Mouse (Mus musculus) layer of hippocampus, adult 9-11 months (tissue): Measurements from ENCODE around the gene Zfp277.
A peak's percentile ranks its signal among the peaks of the same experiment; 100 is the strongest.

ENCODE experiments used
- DNase-seq: peaks from one replicate; pipeline ENCODE4 v3.0.0; 2022

Gene Zfp277

DNA sequence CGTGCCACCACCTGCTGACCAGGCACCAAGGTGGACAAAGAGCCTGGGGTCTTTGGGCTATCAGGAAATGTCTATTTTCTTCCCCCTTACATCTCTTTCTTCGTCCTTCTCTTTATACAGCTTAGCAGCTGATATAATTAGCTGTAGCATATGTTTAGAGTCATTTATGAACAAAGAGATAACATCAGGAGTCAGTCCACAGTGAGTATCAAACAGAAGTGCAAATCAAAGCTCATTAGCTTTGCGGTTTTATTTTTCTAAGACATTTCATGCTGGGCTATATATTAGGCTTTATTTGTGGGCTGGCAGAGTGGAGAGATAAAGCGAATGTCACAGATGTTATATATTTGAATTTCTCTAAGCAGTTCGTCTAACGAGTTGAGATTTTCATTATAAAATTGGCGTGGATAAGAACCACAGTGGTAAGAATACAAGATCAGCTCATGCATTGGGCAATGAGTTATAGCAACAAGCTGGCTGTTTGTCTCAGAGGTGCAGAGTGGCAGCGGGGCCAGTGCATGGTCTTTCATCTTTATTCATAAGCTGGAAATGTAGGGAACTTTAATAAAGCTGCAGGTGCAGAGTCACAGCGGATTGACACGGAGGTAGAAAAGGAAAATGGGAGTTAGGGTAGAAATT, 98.5 kb downstream of the Zfp277 start:
- DNase-seq = no peak

DNA sequence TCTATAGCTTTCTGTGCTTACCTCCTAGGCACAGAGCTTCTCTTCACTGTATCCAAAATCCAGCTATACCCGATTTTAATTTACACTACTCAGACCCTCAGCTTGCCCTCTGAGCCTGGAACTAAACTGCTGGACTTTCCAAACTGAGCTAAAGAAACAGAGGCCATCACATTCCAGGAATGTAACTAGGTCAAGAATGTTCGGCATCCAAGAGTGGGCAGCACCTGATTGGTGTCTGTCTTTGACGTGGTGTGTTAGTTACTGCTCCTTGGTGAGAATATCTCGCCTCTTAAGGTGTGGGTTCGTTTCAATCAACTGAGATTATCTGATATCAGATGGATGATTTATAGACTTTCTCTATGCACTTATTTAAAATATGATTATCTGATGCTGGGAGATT, 104.3 kb downstream of the Zfp277 start:
- no peak for DNase-seq

DNA sequence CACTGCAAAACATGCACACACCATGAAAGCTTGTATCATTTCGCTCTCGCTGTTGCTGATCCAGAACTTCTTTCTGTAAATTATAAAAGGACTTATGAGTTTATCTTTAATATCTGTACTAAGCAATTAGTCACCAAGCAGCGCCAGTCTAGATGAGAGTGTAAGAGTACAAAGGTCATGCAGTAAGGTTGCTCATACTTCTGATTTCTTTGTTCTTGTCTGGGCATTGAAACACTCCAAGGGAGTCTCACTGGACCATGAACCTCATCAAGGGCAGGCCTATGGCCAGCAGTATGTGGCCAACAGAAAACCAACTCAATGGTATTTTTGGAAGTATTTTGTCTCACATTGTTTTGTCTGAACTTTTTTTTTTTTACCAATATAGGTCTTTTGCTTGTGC, 110.4 kb downstream of the Zfp277 start:
- DNase-seq = no peak

DNA sequence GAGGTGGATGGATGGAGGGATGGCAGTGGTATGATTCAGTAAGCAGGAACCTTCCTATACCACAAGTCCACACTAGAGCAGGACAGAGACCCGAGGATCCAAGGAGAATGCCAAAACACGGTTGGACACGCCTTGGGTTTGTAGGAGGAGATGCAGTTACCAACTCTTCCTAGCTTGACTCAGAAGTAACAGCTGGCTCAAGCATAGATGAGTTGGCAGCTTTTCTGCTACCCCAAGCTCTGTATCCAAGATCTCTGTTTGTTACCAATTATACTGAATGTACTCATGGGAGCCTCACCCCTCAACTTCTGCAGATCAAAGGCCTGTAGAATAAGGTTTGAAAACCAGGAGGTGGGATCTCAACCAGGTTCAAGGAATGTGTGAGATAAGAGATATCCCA, 114.2 kb downstream of the Zfp277 start:
- DNase-seq = no peak

DNA sequence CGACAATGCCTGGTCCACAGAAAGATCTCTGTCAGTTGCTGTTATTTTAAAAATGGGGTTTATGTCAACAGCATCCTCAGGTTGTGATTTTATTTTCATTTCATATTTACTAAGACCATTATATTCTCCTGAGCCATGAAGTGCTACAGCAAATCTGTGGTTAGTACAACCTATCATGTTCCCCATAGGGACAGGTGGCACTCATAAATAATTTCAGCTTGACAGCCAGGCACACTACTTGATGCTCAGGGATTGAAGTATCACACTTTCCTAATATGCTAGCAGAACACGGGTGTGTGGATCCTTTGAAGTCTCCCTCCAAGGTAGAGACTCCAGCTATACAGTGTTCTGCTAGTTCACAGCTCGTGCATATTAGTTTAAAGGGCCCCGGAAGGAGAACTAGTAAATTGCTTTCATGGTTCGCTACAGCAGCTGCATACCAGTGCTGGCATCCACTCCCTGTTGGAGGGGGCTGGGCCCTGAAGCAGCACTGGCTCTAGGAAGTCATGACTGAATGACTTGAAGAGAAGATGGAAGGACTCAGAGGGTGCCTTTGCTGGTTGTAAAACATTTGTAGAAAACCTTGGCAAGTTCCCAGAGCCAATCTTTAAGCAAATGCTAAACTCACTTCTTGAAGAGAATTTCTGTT, 118.6 kb downstream of the Zfp277 start:
- DNase-seq = no peak

DNA sequence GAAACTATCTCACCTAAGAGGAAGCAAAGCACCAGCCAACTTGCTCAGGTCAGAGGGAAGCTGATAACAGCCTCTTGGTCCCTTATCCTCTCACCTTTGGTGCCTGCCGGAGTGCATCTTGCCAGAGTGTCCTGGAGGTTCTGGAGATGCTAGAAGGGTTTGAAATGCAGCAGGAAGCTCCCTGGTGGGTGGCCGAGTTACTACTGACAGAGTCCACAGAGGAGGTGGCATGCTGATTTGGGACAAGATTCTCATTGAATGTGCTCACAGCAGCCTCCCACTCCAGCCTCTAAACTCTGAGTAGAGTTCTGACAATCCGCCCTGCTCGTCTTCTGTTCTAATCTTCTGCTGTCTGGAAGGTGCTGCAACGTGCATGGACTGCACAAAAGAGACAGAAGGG, 120.1 kb downstream of the Zfp277 start:
- no peak for DNase-seq

DNA sequence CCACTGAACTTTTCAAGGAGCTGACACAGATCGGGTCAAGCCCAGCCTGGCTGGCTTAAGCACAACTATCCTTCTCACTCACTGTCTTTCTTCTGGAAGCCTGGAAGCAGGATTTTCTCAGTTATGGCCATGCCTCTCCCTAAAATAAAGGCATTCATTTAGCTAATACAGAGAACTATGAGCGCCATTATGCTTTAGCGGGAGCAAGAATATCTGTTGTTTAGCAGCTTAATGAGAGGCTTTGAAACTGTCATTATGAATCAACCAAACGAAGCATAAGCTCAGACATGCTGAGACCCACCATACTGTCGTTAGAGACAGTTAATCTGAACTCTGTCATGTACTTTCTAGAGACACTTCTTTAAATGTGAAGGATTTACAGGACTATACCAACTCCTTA, 120.9 kb downstream of the Zfp277 start:
- DNase-seq = no peak

DNA sequence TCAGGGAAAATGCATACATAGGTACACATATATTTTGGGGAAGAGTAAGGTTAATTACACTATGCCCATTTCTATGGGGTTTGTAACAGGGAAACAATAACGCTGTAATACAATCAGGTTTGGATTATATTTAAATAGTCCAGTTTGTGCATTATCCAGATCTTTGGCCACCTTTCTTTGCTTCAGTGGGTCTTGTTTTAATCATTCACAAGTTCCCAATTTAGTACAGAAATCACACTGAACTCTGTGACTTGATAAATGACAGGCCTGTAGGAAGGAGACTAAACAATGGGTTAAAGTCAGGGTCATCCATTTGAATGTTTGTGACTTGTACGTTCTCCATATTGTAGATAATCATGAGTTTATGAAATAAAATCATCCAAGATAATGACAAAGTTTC, 130.6 kb downstream of the Zfp277 start:
- no peak for DNase-seq

DNA sequence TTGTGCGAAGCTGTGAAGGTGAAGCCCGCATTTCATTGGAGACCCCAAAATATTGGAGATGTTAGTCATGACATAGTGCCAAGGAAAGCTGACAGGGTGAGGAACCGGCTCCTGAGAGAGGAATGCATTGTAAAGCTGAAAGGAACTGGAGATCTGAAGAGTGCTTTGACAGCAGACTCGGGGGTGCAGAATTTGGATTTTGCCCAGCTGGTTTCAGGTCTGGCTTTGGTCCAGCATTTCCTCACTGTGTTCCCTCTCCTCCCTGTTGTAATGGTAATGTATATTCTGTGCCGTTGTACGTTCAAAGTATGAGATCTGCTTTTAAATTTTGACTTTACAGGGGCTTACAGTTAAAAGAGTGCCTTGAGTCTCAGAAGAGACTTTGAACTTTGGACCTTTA, 141.7 kb downstream of the Zfp277 start:
- no peak for DNase-seq

DNA sequence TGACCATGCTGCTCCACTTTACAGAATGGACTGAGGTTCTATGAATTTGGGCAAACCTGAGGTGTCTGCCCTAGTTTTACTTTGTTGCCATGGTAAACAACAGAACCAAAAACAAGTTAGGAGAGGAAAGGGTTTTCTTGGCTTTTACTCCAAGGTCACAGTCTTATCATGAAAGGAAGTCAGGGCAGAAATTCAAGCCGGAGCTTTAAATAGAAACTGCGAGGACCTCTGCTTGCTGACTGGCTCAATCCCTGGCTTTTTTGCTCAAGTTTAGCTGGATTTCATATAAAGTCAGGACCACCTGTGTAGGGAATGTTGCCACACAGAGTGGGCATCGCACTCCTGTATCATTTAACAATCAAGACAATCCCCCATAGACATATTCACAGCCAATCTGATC, 147.1 kb downstream of the Zfp277 start:
- no peak for DNase-seq

DNA sequence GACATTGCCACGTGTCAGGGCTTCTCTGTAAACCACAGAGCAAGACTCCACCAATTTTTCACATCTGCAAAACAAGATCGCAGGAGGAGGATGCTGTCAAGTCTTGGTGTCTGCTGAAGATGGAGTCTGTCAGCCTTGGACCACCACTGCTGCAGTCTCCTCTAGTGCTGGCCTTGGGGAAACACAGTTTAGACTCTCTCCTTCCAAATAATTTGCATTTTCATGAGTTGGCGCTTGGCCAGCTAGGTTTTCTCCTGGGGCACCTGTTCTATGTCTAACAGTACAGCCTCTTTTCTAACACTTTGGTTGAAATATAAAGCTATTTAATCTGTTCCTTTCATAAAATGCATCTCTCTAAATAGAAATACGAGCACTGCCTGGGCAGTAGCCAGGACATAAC, 159.2 kb downstream of the Zfp277 start:
- DNase-seq = no peak

DNA sequence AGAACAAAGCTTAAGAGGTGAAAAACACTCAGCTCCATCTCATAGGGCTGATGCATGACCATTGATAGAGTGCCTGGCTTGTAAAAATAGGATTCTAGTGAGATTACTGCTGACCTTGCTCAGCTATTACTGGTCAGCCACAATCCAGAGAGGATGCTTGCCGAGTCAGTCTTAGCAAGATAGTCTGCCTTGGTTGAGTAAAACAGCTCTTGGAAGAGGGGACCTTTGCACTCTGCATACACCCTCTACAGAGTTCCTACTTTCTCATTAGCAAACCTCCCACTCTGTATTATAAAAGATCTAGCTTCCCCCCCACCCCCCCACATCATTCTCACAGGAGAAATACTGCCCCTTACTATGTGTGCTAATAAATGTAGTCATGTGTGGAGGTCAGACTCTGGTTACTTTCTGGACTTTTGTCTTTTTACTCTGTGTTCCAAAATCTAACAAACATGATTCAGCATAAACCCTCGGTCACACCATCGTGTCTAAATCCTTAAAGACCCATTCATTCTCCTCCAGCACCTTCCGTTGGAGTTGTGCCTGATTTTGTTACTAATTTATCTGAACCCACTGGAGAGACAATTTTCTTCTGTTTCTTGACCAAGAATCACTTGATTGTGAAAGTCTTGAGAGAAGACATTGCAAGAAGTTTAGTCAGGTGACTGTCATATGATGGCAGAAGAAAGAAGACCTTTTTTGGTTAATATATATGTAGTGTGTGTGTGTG, 164.9 kb downstream of the Zfp277 start:
- no peak for DNase-seq

DNA sequence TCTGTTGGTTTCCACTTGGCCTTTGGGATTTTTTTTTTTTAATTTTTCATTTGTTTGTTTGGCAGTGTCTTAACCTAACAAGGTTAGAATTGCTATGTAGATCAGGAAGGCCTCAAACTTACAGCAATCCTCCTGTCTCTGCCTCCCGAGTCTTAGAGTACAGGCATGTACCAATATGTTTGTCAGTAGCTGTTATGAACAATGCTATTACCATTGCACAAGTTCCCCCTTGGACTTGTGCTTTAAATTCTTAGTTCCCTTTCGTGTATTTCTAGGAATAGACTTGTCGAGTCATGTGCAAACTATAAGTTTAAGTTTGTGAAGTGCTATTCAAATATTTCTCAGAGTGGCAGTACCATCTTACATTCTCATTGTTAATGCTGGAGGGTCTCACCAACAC, 168.1 kb downstream of the Zfp277 start:
- DNase-seq = no peak

DNA sequence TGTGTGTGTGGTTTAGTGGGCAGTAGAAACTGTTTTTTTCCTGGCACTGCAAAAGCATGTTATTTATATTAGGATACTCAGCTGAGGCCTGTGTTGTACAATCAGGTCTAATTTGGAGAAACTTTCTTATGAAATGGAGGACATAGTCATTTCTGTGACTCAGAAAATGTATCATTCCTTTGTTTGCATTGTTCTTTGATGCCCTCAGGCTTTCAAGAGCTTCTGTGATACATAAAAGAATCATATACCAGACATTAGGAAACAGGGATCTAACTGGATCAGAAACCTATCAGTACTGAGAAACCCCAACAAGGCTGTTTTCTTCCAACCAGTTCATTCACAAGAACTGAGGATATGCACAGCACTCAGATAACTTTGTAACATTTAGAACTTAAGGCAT, 170.8 kb downstream of the Zfp277 start:
- DNase-seq = no peak

DNA sequence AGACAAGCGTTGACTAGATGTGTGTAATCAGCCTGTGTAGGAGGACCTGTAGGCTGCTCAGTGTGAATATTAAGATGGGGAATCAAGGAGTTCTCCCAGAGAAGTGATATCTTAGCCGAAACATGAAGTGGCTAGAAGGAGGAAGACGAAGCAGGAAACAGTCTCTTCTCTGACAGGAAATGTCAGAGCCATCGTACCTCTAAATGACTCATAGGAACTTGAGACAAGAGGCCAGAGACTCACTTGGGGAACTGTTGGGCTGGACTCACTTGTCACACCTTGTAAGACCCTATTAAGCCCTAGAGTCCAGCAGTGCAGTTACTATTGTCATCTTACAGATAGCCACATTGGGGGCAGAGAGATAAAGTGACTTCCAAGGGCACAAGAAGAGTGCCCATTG, 172.4 kb downstream of the Zfp277 start:
- DNase-seq = peak; percentile 33

DNA sequence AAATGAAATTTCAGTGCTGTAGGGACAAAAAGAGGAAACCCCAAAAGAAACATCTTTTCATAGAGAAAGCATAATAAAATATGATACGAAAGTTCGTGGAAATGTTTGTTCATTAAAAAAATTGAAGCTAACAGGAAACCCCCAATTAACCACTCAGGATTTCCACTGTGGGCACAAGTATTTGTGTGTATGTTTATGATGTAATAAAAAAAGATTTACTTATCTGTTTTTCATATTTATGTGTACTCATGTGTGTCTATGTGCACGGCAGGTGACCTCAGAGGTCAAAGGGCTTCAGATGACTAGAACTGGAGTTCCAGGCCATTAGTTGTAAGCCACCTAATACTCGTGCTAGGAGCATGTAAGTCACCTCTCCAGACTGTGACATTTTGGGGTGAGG, 173.0 kb downstream of the Zfp277 start:
- no peak for DNase-seq

DNA sequence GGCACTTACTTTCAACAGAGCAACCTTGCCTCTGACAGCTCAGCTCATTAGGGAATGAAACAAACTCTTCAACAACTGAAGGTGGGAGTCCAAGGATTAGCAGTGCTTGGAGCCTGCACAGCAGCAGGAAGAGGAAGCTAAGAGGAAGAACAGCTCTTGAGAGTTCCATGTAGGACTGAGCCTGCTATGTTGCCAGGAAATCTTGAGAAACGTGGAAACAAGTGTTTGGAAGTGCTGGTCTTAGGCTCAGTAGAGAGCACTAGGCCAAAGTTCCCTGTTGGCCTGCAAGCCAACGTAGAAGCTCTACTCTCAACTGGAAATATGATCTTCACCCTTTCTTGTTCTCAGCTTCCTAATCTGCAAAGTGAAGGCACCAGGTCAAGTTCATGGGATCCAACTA, 177.4 kb downstream of the Zfp277 start:
- no peak for DNase-seq
